Mouse (Mus musculus) hindbrain, embryonic 12.5 days (tissue): ENCODE measurements around the gene Gm36210. TPM values are rescaled to one million over a fixed set of nuclear protein-coding genes. Genes with fewer than 3 reads are reported as not detected.

Experiments
- ATAC-seq: fragments of 200-750 bp; cut with Nextera tagmentation; 2 replicates; pipeline ENCODE4 v1.8.0; 2017; ENCODE audit warnings: moderate TSS enrichment; ENCODE audit not compliant: low FRiP score
- H3K27ac ChIP-seq: fragments of 300-500 bp; sonication (generic); 2 replicates; pipeline ENCODE4 v1.5.1; 2016; ENCODE audit warnings: mild to moderate bottlenecking
- H3K27me3 ChIP-seq: fragments of 300-500 bp; sonication (generic); 2 replicates; pipeline ENCODE4 v1.6.1; 2016; ENCODE audit warnings: mild to moderate bottlenecking
- H3K36me3 ChIP-seq: fragments of 300-500 bp; sonication (generic); 2 replicates; pipeline ENCODE4 v1.6.1; 2016; ENCODE audit warnings: mild to moderate bottlenecking
- H3K4me1 ChIP-seq: fragments of 300-500 bp; sonication (generic); 2 replicates; pipeline ENCODE4 v1.6.1; 2016
- H3K4me2 ChIP-seq: fragments of 300-500 bp; sonication (generic); replicated peaks from 2 replicates; pipeline ENCODE4 v1.6.1; 2016; ENCODE audit warnings: mild to moderate bottlenecking
- H3K4me3 ChIP-seq: fragments of 300-500 bp; sonication (generic); 2 replicates; pipeline ENCODE4 v1.5.1; 2016; ENCODE audit warnings: mild to moderate bottlenecking
- H3K9ac ChIP-seq: fragments of 300-500 bp; sonication (generic); 2 replicates; pipeline ENCODE4 v1.6.1; 2016; ENCODE audit warnings: mild to moderate bottlenecking, moderate library complexity
- H3K9me3 ChIP-seq: fragments of 300-500 bp; sonication (generic); replicated peaks from 2 replicates; pipeline ENCODE4 v1.6.1; 2016; ENCODE audit warnings: mild to moderate bottlenecking
- WGBS: fragments of 180-500 bp; shearing (Covaris S2); methylation state at CpG from one replicate; pipeline ENCODE4 v1.1.7; 2016; 5-methylcytosine and 5-hydroxymethylcytosine counted together
- polyA plus RNA-seq: library from polyadenylated mRNA; unstranded; fragments of >200 nt; fragmentation: Nextera tagmentation; extraction: Ambion mirVana; gene quantifications from 2 replicates; pipeline ENCODE4 v1.2.1, GENCODE M21; 2016

Gene Gm36210
- polyA plus RNA-seq: not detected in 2 replicates

DNA sequence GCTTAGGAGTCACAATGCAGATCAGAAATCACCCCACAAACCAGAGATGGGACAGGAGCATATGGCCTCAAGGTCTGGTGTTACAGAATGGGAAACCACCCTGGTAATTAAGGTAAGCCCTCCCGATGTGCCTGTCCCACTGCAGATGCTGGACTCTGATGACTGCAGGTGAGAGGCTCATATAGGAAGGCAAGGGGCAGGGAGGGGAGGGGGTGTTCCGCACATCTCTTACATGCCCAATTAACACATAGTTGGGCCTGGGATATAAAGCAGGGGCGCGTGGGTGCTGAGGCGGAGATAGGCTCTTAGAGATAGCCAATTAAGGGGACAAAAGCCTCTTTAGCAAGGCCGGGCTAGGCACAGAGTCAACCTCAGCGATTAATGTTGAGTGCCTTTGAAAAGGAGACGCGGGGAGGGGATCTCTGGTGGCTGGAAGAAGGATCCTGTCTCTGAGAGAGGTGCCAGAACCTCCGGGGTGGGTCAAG, at the start of gene Gm36210:
TSS of gene Gm36210 (minus strand) at position 51 of the 485 bp plus-strand sequence.
- Histone ChIP-seq H3K36me3 (no peaks in the 10 kb centered on the region), H3K9ac (no peak within 1 kb of the TSS), H3K4me3 (no peak within 1 kb of the TSS), H3K4me1 (no peaks in the 10 kb centered on the region), H3K4me2 (no peak within 1 kb of the TSS), H3K27me3 (no peaks in the 10 kb centered on the region), H3K9me3 (no peaks in the 10 kb centered on the region), H3K27ac (no peak within 1 kb of the TSS)
- 0 out of 2 replicates have a peak, but pooled peaks have one; percentile 29 for ATAC-seq
- WGBS: 68% methylated on average over 10 of the region's 10 CpGs

DNA sequence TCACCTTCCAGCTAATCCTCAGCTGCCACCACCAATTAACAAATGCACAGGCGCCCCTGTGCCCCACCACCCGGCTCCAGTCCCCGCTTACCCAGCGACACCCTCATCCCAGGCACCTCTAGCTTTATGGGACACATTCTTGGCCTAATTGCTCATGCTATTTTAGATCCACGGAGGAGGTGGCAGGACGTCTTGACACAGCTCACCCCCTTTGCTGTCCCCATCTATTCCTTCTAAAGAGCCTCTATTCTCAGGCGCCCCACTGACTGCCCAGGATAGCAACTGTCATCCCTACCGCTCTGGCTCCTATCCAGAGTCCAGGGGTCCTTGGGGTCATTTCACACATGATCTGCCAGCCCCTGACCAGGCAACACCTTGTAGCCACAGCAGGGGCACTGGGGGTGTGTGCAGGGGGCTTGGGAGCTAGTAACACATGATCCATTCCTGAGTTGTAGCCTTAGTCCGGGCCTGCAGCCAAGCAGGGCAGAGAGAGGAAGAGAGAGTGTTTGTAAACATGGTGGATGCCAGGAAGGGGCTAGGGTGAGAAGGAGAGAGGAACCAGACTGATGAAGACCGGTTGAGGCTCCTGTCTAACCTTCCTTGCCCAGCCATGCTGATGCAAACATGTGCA, 47.6 kb upstream of the Gm36210 start:
- Histone ChIP-seq H3K36me3 (no peaks in the 10 kb centered on the region), H3K4me2 (no peak overlapping the region), H3K4me3 (no peak overlapping the region), H3K9ac (no peak overlapping the region), H3K27me3 (peaks cover 8% of the 10 kb centered on the region; the same call in 1 of the 2 replicates), H3K4me1 (no peaks in the 10 kb centered on the region), H3K9me3 (0 out of 2 replicates have a peak, but pooled peaks cover 2% of the 10 kb centered on the region), H3K27ac (no peak overlapping the region)
- 35% methylated on average over 10 of the region's 10 CpGs for WGBS
- ATAC-seq: no peak

DNA sequence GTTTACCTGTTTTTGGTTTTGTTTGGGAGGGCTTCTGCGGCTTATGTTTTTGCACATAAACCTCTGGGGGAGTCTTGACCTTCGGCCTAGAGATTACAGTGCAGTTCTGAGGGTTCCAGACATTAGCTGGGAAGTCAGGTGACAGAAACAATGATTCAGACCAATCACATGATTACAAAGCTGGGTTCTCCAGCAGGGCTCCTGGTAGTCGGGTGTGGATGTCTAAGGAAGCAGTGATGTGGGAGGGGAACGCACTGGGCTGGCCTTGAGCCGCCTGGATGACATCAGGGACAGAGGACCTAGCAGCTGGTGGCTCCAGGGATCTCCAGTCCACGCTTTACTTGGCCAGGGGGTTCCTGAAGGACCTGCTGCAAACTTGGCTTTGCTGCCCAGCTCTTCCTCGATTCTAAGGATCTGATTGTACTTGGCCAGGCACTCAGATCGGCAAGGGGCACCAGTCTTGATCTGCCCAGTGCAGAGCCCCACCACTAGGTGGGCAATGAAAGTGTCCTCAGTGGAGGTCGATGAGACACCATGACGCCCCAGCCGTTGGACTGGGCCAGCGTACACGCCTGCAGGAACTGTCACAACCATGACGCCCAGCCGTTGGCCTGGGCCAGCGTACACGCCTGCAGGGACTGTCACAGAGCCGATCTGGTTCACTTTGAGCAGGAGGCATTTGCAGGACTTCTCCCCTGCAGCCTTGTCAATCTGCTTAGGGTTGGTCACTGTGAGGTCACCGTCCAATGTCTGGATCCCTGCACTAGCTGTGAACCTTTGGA, 44.4 kb upstream of the Gm36210 start:
- Histone ChIP-seq H3K4me3 (no peak overlapping the region), H3K9ac (no peak overlapping the region), H3K9me3 (0 out of 2 replicates have a peak, but pooled peaks cover 2% of the 10 kb centered on the region), H3K27ac (no peak overlapping the region), H3K4me2 (no peak overlapping the region), H3K36me3 (no peaks in the 10 kb centered on the region), H3K27me3 (peaks cover 8% of the 10 kb centered on the region; the same call in 1 of the 2 replicates), H3K4me1 (no peaks in the 10 kb centered on the region)
- WGBS: 87% methylated on average over 19 of the region's 19 CpGs
- no peak for ATAC-seq

DNA sequence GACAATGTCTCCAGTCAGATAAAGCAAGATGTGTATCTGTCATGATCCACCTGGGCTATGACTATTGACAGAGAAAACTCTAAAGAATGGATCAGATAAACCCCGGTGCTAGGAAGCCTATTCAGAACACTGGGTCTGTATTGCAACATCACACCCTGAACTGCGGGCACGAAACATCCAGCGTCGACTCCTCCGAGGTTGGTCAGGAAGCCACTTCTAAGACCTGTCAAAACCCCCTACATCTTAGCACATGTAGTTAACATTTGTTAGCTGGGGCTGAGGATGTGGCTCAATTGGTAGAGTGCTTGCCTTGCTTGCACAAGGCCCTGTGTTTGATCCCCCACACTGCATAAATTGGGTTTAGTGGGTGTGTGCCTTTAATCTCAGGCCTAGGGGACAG, 42.1 kb upstream of the Gm36210 start:
- no peak overlapping the region for H3K4me3 ChIP-seq
- 64% methylated on average over 6 of the region's 6 CpGs for WGBS
- no peaks in the 10 kb centered on the region for H3K9me3 ChIP-seq
- ATAC-seq: no peak
- no peak overlapping the region for H3K9ac ChIP-seq
- peaks cover 3% of the 10 kb centered on the region; the same call in 1 of the 2 replicates for H3K4me1 ChIP-seq
- no peak overlapping the region for H3K27ac ChIP-seq
- 0 out of 2 replicates have a peak, but pooled peaks cover 2% of the 10 kb centered on the region for H3K27me3 ChIP-seq
- no peaks in the 10 kb centered on the region for H3K36me3 ChIP-seq
- H3K4me2 ChIP-seq: no peak overlapping the region

DNA sequence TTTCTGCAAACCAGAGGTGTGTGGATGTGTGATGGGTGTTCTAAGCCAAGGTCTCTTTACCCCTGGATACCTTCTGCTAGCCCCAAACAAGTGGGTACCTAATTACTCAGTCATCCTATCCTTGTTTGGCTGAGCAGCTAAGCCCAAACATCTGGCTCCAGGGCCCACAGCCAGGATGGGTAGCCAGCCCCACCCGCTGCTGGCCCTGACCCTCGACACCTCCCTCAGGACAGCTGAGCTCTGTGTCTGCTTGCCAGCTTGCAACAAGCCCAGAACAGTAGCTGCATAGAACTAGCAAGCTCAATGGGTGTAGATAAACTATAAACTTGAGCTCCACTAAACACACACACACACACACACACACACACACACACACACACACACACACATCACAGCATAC, 41.5 kb upstream of the Gm36210 start:
- Histone ChIP-seq H3K4me1 (peaks cover 3% of the 10 kb centered on the region; the same call in 1 of the 2 replicates), H3K9ac (no peak overlapping the region), H3K36me3 (no peaks in the 10 kb centered on the region), H3K27ac (no peak overlapping the region), H3K27me3 (0 out of 2 replicates have a peak, but pooled peaks cover 2% of the 10 kb centered on the region), H3K9me3 (no peaks in the 10 kb centered on the region), H3K4me3 (no peak overlapping the region), H3K4me2 (no peak overlapping the region)
- WGBS: 61% methylated on average over 2 of the region's 2 CpGs
- no peak for ATAC-seq

DNA sequence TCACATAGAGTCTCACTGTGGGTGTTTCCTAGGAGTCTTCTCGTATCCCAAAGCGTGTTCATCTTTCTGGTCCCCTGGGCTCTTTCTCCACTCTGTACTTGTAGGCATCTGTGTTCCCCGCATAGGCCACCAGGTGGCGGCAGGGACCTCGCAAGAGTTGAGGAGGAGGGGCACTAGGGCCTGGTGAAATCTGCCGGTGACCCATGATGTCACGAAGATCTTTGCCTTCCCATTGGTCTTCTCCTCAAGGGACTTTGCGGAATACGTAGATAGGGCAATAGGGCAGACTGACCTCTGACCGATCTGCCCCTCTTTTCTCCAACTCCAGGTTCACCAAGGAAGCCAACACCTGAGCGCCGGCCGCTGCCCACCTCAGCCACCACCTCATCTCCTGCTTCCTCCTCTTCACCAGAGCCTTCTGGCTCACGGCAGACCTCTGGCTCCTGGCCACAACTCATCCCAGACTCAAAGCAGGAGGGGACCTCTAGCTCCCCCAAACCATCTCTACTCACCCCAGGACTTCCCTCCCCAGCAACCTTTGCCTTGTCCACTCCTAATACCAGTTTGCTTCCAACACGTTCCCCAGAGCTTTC, 37.0 kb upstream of the Gm36210 start:
- 20% methylated on average over 15 of the region's 15 CpGs for WGBS
- peak; percentile 63 for ATAC-seq

DNA sequence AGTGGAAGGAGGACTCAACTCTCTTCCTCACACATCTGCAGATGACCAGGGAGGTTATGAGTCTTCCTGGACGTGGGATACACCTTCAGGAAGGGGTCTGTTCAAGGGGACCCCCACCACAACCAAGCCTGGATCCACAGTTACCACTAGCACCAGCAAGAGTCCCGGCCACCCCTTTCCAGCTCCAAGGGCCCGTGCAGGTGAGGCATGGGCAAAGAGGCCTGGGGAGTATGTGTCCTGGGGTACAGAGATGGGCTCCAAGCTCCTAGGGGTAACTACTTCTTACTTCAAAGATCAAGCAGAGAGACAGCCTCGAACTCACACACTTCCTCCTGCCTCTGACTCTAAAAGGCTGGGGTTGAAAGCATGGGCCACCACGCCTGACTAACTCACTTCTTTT, 36.4 kb upstream of the Gm36210 start:
- WGBS: 50% methylated on average over 5 of the region's 5 CpGs
- peaks cover 3% of the 10 kb centered on the region; the same call in 1 of the 2 replicates for H3K4me1 ChIP-seq
- no peaks in the 10 kb centered on the region for H3K27me3 ChIP-seq
- no peak overlapping the region for H3K9ac ChIP-seq
- no peak for ATAC-seq
- no peaks in the 10 kb centered on the region for H3K9me3 ChIP-seq
- no peak overlapping the region for H3K4me2 ChIP-seq
- no peaks in the 10 kb centered on the region for H3K36me3 ChIP-seq
- no peak overlapping the region for H3K4me3 ChIP-seq
- H3K27ac ChIP-seq: no peak overlapping the region

More for the DNA sequence above, 37.0 kb upstream of the Gm36210 start:
- peaks cover 3% of the 10 kb centered on the region; the same call in 1 of the 2 replicates for H3K4me1 ChIP-seq
- H3K9ac ChIP-seq: no peak overlapping the region
- no peaks in the 10 kb centered on the region for H3K9me3 ChIP-seq
- no peaks in the 10 kb centered on the region for H3K36me3 ChIP-seq
- peak overlapping the region; percentile 40 for H3K4me2 ChIP-seq
- no peaks in the 10 kb centered on the region for H3K27me3 ChIP-seq
- H3K27ac ChIP-seq: no peak overlapping the region
- H3K4me3 ChIP-seq: peak overlapping the region; percentile 15; the same call in 1 of the 2 replicates

DNA sequence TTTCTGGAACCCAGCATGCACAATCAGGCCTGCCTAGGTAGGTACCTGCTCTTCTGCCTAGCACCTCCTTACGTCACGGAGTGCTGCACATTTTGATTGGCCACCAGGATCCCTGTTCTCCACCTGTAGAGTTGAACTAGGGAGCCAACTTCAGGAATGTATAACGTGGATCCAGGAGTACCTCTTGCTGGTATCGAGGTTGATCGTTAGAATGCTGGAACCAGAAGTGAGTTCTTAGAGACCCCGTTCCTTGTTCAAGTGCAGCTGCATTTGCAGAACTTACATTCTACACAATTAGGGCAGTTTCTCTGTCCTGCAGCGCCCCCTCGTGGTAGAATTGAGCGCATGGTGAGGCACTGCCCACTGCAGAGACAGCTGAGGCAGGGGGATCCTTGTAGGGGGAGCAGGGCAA, 33.8 kb upstream of the Gm36210 start:
- 26% methylated on average over 9 of the region's 9 CpGs for WGBS
- Histone ChIP-seq H3K4me1 (peaks cover 3% of the 10 kb centered on the region; the same call in 1 of the 2 replicates), H3K4me3 (no peak overlapping the region)

DNA sequence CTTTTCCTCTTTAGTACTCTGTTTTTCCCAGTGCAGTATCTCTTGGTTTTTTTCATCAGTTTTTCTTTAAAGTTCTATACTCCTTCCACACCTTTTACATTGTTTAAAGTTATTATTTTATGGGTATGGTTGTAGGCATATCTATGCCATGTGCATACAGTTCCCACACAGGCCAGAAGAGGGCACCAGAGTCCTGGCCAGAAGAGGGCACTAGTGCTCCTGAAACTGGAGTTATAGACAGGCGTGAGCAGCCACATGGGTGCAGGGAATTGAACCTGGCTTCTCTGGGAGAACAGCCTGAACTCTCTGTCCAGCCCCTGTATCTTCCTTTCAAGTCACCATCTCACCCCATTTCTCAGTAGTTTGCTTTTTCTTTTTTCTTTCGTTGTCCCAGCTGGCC, 32.1 kb upstream of the Gm36210 start:
- 0 out of 2 replicates have a peak, but pooled peaks cover 5% of the 10 kb centered on the region for H3K9me3 ChIP-seq
- no peaks in the 10 kb centered on the region for H3K27me3 ChIP-seq
- ATAC-seq: no peak
- 41% methylated on average over 2 of the region's 2 CpGs for WGBS
- H3K27ac ChIP-seq: no peak overlapping the region
- H3K4me3 ChIP-seq: no peak overlapping the region
- H3K4me1 ChIP-seq: peaks cover under 1% of the 10 kb centered on the region; the same call in 1 of the 2 replicates
- H3K36me3 ChIP-seq: no peaks in the 10 kb centered on the region
- no peak overlapping the region for H3K4me2 ChIP-seq
- H3K9ac ChIP-seq: no peak overlapping the region

More for the DNA sequence above, 33.8 kb upstream of the Gm36210 start:
- Histone ChIP-seq H3K27me3 (no peaks in the 10 kb centered on the region), H3K4me2 (no peak overlapping the region), H3K36me3 (no peaks in the 10 kb centered on the region), H3K27ac (no peak overlapping the region), H3K9ac (no peak overlapping the region), H3K9me3 (no peaks in the 10 kb centered on the region)
- ATAC-seq: 0 out of 2 replicates have a peak, but pooled peaks have one; percentile 21

DNA sequence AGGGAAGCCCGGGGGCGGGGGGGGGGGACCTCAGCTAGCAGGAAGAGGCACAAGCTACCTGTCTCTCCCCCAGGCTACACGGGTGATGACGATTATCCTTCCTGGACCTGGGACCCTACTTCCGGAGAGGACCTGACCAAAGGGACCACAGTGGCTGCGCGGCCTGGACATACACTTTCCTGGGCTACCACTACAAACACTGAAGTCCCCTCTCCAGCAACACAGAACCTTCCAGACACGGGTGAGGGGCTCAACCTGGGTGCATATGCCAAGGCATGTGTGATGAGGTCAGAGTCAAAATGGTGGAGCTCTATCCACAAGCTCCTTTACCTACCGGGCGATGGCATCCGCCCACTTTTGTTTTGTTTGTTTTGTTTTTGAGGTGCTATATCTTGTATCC, 31.1 kb upstream of the Gm36210 start:
- 81% methylated on average over 11 of the region's 11 CpGs for WGBS
- no peaks in the 10 kb centered on the region for H3K27me3 ChIP-seq
- no peaks in the 10 kb centered on the region for H3K36me3 ChIP-seq
- no peak overlapping the region for H3K27ac ChIP-seq
- H3K9ac ChIP-seq: no peak overlapping the region
- ATAC-seq: no peak
- 0 out of 2 replicates have a peak, but pooled peaks cover 2% of the 10 kb centered on the region for H3K4me1 ChIP-seq
- 0 out of 2 replicates have a peak, but pooled peaks cover 5% of the 10 kb centered on the region for H3K9me3 ChIP-seq
- no peak overlapping the region for H3K4me3 ChIP-seq
- no peak overlapping the region for H3K4me2 ChIP-seq

DNA sequence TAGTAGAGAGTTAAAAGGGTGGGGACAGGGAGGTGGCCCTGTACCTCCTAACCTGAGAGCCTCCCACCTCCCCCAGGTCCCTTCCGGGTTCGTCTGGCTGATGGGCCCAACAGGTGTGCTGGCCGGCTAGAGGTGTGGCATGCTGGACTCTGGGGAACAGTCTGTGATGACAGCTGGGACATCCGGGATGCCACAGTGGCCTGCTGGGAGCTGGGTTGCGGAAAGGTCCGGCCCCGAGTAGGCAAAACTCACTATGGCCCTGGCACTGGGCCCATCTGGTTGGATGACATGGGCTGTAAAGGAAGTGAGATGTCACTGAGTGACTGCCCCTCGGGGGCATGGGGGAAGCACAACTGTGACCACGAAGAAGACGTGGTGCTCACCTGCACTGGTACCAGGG, 30.5 kb upstream of the Gm36210 start:
- WGBS: 75% methylated on average over 10 of the region's 10 CpGs
- Histone ChIP-seq H3K9me3 (0 out of 2 replicates have a peak, but pooled peaks cover 5% of the 10 kb centered on the region), H3K36me3 (no peaks in the 10 kb centered on the region), H3K4me2 (no peak overlapping the region), H3K27me3 (no peaks in the 10 kb centered on the region), H3K9ac (no peak overlapping the region), H3K27ac (no peak overlapping the region), H3K4me3 (no peak overlapping the region), H3K4me1 (0 out of 2 replicates have a peak, but pooled peaks cover 2% of the 10 kb centered on the region)
- no peak for ATAC-seq
